Mouse (Mus musculus) hindbrain, embryonic 10.5 days (tissue): ENCODE data around the gene Tbx4. TPM values are rescaled to one million over a fixed set of nuclear protein-coding genes. Genes with fewer than 3 reads are reported as not detected.

ENCODE experiments used
- polyA plus RNA-seq: library from polyadenylated mRNA; unstranded; fragments of >200 nt; fragmentation: Nextera tagmentation; extraction: Ambion mirVana; gene quantifications from 2 replicates; pipeline ENCODE4 v1.2.1, GENCODE M21; 2016

Tbx4 gene
- polyA plus RNA-seq, 1 experiment from 2014 or later, result 0.22 TPM

Other genes starting within 250 kb of the Tbx4 start
- gene Tbx2, start 53.9 kb upstream of the Tbx4 start, polyA plus RNA-seq, result 1.5 and 3.1 TPM in 2 replicates
- gene Gm11444, start 36.1 kb upstream of the Tbx4 start, polyA plus RNA-seq, result not detected in 2 replicates